Mouse (Mus musculus) cerebellum, adult 2 months (tissue): ENCODE data around the gene Pcbp1.

Source experiments
- CTCF ChIP-seq: fragments of 200-500 bp; IDR thresholded peaks from 2 replicates; pipeline ENCODE4 v1.5.1; 2011; ENCODE audit warnings: low read depth, mild to moderate bottlenecking, control low read depth, low read length, moderate library complexity, borderline replicate concordance; ENCODE audit not compliant: insufficient read depth
- POLR2A ChIP-seq: fragments of 200-500 bp; IDR thresholded peaks from 2 replicates; pipeline ENCODE4 v1.6.1; 2011; ENCODE audit warnings: low read length, control low read depth, borderline replicate concordance; ENCODE audit not compliant: insufficient read depth

GRCm38 (mm10) chr6:86570830-86571229 lies 44.7 kb upstream of the Pcbp1 start:
- TF ChIP-seq POLR2A = no peak
- no peak for TF ChIP-seq CTCF
